21 mouse cellular contexts compared by ENCODE assay signal in genomic region chr2:167056942-167057323, GRCm38 (mm10). TPM values are rescaled to one million over a fixed set of nuclear protein-coding genes. Genes with fewer than 3 reads are reported as not detected.
DNase-seq lines count a peak whose midpoint lies in the region; ATAC-seq lines count a peak whose summit lies in the region.
"Had no signal": no experiment of that assay in that cellular context is flagged by ENCODE, and none has a peak within 500 bp of the region (broad histone marks: within the 10 kb centered on the region; RNA-seq: fewer than 3 reads in every experiment).

No protein-coding gene starts in this region.

- ATAC-seq in heart, embryonic 12.5 days (ENCODE audit: insufficient number of reproducible peaks, low FRiP score): no peak
- ATAC-seq: activated CD4-positive, CD25-positive, alpha-beta regulatory T cell, adult 4 months; CD4-positive, CD25-positive, alpha-beta regulatory T cell, adult 4 months; Patski had no signal

- no peak overlapping the region for H3K4me3 ChIP-seq in heart, embryonic 12.5 days

- peaks cover 58% of the 10 kb centered on the region for H3K36me3 ChIP-seq in heart, embryonic 12.5 days

- H3K4me2 ChIP-seq in heart, embryonic 12.5 days: no peak overlapping the region

- H3K4me1 ChIP-seq in heart, embryonic 12.5 days (replicated peaks): peaks cover 28% of the 10 kb centered on the region

- DNase-seq in heart, adult 11 months: peak; percentile 96
- peak; percentile 70 for DNase-seq in testis, postnatal 14 days (ENCODE audit: low spot score)
- no peak for DNase-seq in testis, postnatal 10 days (ENCODE audit: low spot score)
- peak; percentile 90 for DNase-seq in fat pad, adult 2 months (ENCODE audit: extremely low read depth, low read depth, low spot score)
- DNase-seq in kidney, adult 11 months: no peak
- DNase-seq: adrenal gland, adult 2 months; adrenal gland, adult 8-10 months; adrenal gland, postnatal 10 days; adrenal gland, postnatal 14 days; adrenal gland, postnatal 25 days; adrenal gland, postnatal 36 days; B cell, adult 2 months; cerebellum, adult 11 months; cerebellum, adult 11-12 months; cerebellum, adult 18-20 months had no signal

- H3K27ac ChIP-seq in heart, embryonic 12.5 days (ENCODE audit: poor library complexity, severe bottlenecking): no peak overlapping the region

- no peak overlapping the region for H3K9ac ChIP-seq in heart, embryonic 12.5 days

- H3K9me3 ChIP-seq in heart, embryonic 12.5 days (replicated peaks): no peaks in the 10 kb centered on the region
- H3K9me3 ChIP-seq: G1E had no signal

- no peaks in the 10 kb centered on the region for H3K27me3 ChIP-seq in heart, embryonic 12.5 days (replicated peaks)
- H3K27me3 ChIP-seq: CH12.LX, Patski had no signal

- WGBS in heart, embryonic 12.5 days: 83% methylated on average over 5 of the region's 5 CpGs

RNA-seq across cellular contexts. Expression of gene Znfx1, which starts 5.9 kb away (rescaled TPM):
- polyA plus RNA-seq in heart, embryonic 12.5 days (2016; fragmentation: Nextera tagmentation; extraction: Ambion mirVana): 9.8 and 10.4 TPM in 2 replicates

RNA-seq across cellular contexts. Expression of gene Ddx27, which starts 41.9 kb away (rescaled TPM):
- 33.7 and 35.8 TPM in 2 replicates for polyA plus RNA-seq in heart, embryonic 12.5 days (2016; fragmentation: Nextera tagmentation; extraction: Ambion mirVana)

Comparison
In these comparisons a context has a peak if more than half of its experiments do, and no peak if none do; other contexts are left out.
1. DNase-seq: peak in heart, adult 11 months (single experiment), testis, postnatal 14 days (single experiment) and fat pad, adult 2 months (single experiment); none in testis, postnatal 10 days (single experiment) and kidney, adult 11 months (single experiment).